Mouse (Mus musculus) midbrain, postnatal 0 days (tissue): ENCODE measurements at regions not wholly inside any gene's neighbourhood (a gene's known extent, or its start where the extent isn't known, plus 50 kb on each side); places are given as distances from the start of the nearest gene placed in this dataset.
A peak's percentile ranks its signal among the peaks of the same experiment; 100 is the strongest.

Source experiments
- ATAC-seq: fragments of 200-750 bp; cut with Nextera tagmentation; 2 replicates; pipeline ENCODE4 v1.8.0; 2017; ENCODE audit warnings: moderate number of reproducible peaks, mild to moderate bottlenecking, moderate TSS enrichment, moderate library complexity; ENCODE audit not compliant: low FRiP score
- DNase-seq: peaks from one replicate; pipeline ENCODE4 v3.0.0-alpha.2; 2015; ENCODE audit warnings: low spot score
- H3K27ac ChIP-seq: fragments of 300-500 bp; sonication (generic); 2 replicates; pipeline ENCODE4 v1.5.1; 2014; ENCODE audit warnings: low read depth, mild to moderate bottlenecking, low read length, mixed read lengths
- H3K27me3 ChIP-seq: fragments of 300-500 bp; sonication (generic); 2 replicates; pipeline ENCODE4 v1.6.1; 2014; ENCODE audit warnings: low read length, control low read depth, mixed read lengths; ENCODE audit not compliant: insufficient read depth
- H3K36me3 ChIP-seq: fragments of 300-500 bp; sonication (generic); 2 replicates; pipeline ENCODE4 v1.6.1; 2014; ENCODE audit warnings: low read length, control low read depth, mixed read lengths; ENCODE audit not compliant: insufficient read depth
- H3K4me1 ChIP-seq: fragments of 300-500 bp; sonication (generic); 2 replicates; pipeline ENCODE4 v1.6.1; 2014; ENCODE audit warnings: mild to moderate bottlenecking, control low read depth, antibody characterized with exemption, low read length, mixed read lengths; ENCODE audit not compliant: insufficient read depth
- H3K4me2 ChIP-seq: fragments of 300-500 bp; sonication (generic); 2 replicates; pipeline ENCODE4 v1.6.1; 2014; ENCODE audit warnings: low read depth, mild to moderate bottlenecking, low read length, mixed read lengths; ENCODE audit not compliant: poor library complexity, severe bottlenecking
- H3K4me3 ChIP-seq: fragments of 300-500 bp; sonication (generic); 2 replicates; pipeline ENCODE4 v1.5.1; 2014; ENCODE audit warnings: low read depth, mild to moderate bottlenecking, low read length, moderate library complexity
- H3K9ac ChIP-seq: fragments of 300-500 bp; sonication (generic); replicated peaks from 2 replicates; pipeline ENCODE4 v1.6.1; 2014; ENCODE audit warnings: mild to moderate bottlenecking, low read length, moderate library complexity, mixed read lengths; ENCODE audit not compliant: poor library complexity, severe bottlenecking
- H3K9me3 ChIP-seq: fragments of 300-500 bp; sonication (generic); 2 replicates; pipeline ENCODE4 v1.6.1; 2016; ENCODE audit warnings: low read length, control low read depth
- CTCF ChIP-seq: IDR thresholded peaks from 2 replicates; pipeline ENCODE4 v1.5.1; 2016; ENCODE audit warnings: antibody characterized with exemption, mild to moderate bottlenecking
- WGBS: fragments of 180-500 bp; shearing (Covaris S2); extraction: QIAGEN DNeasy Blood & Tissue Kit; methylation state at CpG from one replicate; pipeline ENCODE4 v1.1.7; 2014; 5-methylcytosine and 5-hydroxymethylcytosine counted together

- ATAC-seq (no peak), DNase-seq (no peak)
- Histone ChIP-seq H3K27me3 (no peaks in the 10 kb centered on the region), H3K9me3 (no peaks in the 10 kb centered on the region), H3K4me1 (no peaks in the 10 kb centered on the region), H3K36me3 (no peaks in the 10 kb centered on the region), H3K9ac (no peak overlapping the region), H3K4me3 (no peak overlapping the region), H3K4me2 (no peak overlapping the region), H3K27ac (peak overlapping the region; percentile 32; the same call in 1 of the 2 replicates)
- no peak for TF ChIP-seq CTCF
- 63% methylated on average over 24 of the region's 24 CpGs for WGBS
Measured at GRCm38 (mm10) chr8:128030335-128031280, 327.8 kb upstream of the Nrp1 start.

- H3K9ac ChIP-seq = no peak overlapping the region
- WGBS = 79% methylated on average over 6 of the region's 6 CpGs
- H3K27me3 ChIP-seq = no peaks in the 10 kb centered on the region
- no peak overlapping the region for H3K4me2 ChIP-seq
- no peak overlapping the region for H3K4me3 ChIP-seq
- no peaks in the 10 kb centered on the region for H3K9me3 ChIP-seq
- H3K4me1 ChIP-seq = no peaks in the 10 kb centered on the region
- DNase-seq (no peak), ATAC-seq (no peak)
- no peak overlapping the region for H3K27ac ChIP-seq
- no peak for TF ChIP-seq CTCF
- H3K36me3 ChIP-seq = no peaks in the 10 kb centered on the region
Measured at GRCm38 (mm10) chr8:128034127-128034526, 324.3 kb upstream of the Nrp1 start.

GRCm38 (mm10) chr8:128035672-128036071, 322.7 kb upstream of the Nrp1 start:
- H3K27ac ChIP-seq = no peak overlapping the region
- H3K4me2 ChIP-seq = no peak overlapping the region
- no peaks in the 10 kb centered on the region for H3K9me3 ChIP-seq
- no peaks in the 10 kb centered on the region for H3K4me1 ChIP-seq
- H3K9ac ChIP-seq = no peak overlapping the region
- H3K27me3 ChIP-seq = no peaks in the 10 kb centered on the region
- WGBS = 64% methylated on average over 3 of the region's 3 CpGs
- no peak for DNase-seq
- no peak for ATAC-seq
- no peak for TF ChIP-seq CTCF
- no peak overlapping the region for H3K4me3 ChIP-seq
- H3K36me3 ChIP-seq = no peaks in the 10 kb centered on the region

GRCm38 (mm10) chr8:128039341-128040064, 318.9 kb upstream of the Nrp1 start:
- Histone ChIP-seq H3K27ac (no peak overlapping the region), H3K4me1 (no peaks in the 10 kb centered on the region; the same call in 1 of the 2 replicates), H3K9ac (no peak overlapping the region), H3K27me3 (no peaks in the 10 kb centered on the region), H3K9me3 (no peaks in the 10 kb centered on the region), H3K4me3 (no peak overlapping the region), H3K4me2 (no peak overlapping the region), H3K36me3 (no peaks in the 10 kb centered on the region)
- DNase-seq (no peak), ATAC-seq (no peak)
- TF ChIP-seq CTCF = no peak
- 85% methylated on average over 6 of the region's 6 CpGs for WGBS

DNA sequence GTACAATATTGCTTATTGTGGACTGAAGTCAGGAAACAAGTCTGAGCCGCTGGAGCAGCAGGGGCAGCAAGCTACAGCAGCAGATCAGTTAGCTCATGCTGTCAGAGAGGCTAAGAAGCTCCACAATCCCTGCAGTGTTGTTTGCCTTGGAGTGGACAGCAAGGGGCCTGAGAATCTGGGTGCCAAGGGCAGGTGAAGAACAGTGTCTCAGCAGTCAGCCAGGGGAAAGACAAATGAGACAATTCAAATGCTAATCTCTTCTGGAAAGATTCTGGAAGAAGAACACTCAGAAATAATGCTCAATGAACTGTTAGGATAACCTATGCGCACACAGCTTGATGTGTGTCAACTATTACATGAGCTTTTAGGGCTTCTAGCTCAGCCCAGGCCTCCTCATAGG, 315.5 kb upstream of the Nrp1 start:
- TF ChIP-seq CTCF = no peak
- WGBS = 62% methylated on average over 2 of the region's 2 CpGs
- H3K9ac ChIP-seq = no peak overlapping the region
- ATAC-seq (no peak), DNase-seq (no peak)
- H3K9me3 ChIP-seq = no peaks in the 10 kb centered on the region
- no peak overlapping the region for H3K4me3 ChIP-seq
- no peaks in the 10 kb centered on the region for H3K36me3 ChIP-seq
- no peaks in the 10 kb centered on the region; the same call in 1 of the 2 replicates for H3K4me1 ChIP-seq
- no peaks in the 10 kb centered on the region for H3K27me3 ChIP-seq
- no peak overlapping the region for H3K27ac ChIP-seq
- H3K4me2 ChIP-seq = no peak overlapping the region

DNA sequence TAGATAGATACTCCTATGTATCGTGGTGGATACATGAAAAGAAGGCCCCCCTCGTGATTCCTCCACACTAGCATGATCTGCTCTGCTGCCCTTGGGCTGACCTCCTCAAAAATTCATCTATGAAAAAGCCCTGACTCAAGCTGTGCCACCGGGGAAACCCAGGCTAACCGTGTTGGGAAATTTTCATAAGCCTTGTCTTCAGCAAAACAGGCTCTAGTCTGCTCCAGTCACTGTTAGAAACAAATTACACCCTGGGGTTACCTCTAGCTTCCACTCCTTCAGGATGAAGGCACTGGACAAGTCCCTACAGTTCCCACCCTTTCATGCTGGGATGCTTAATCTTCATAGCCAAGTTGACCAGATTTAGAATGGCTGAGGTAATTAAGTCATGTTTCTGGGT, 315.0 kb upstream of the Nrp1 start:
- H3K27me3 ChIP-seq = no peaks in the 10 kb centered on the region
- no peak for ATAC-seq
- H3K27ac ChIP-seq = no peak overlapping the region
- H3K4me1 ChIP-seq = no peaks in the 10 kb centered on the region; the same call in 1 of the 2 replicates
- no peaks in the 10 kb centered on the region for H3K36me3 ChIP-seq
- no peak overlapping the region for H3K9ac ChIP-seq
- no peak overlapping the region for H3K4me2 ChIP-seq
- H3K9me3 ChIP-seq = no peaks in the 10 kb centered on the region
- no peak overlapping the region for H3K4me3 ChIP-seq
- DNase-seq = no peak
- TF ChIP-seq CTCF = no peak
- WGBS = 62% methylated on average over 4 of the region's 4 CpGs
